Mouse (Mus musculus) brown adipose tissue, adult 24 weeks (tissue): ENCODE measurements around the gene Hspb8. TPM values are rescaled to one million over a fixed set of nuclear protein-coding genes. Genes with fewer than 3 reads are reported as not detected.
"Not testable (repeated sequence)": the region's sequence is repeated elsewhere in the genome, so short reads cannot be mapped to it uniquely, and the experiment has no call there.

Experiments used
- H3K27ac ChIP-seq: fragments of 200-500 bp; replicated peaks from 2 replicates; pipeline ENCODE4 v1.5.1; 2012; ENCODE audit warnings: low read depth, mild to moderate bottlenecking, low read length
- H3K4me1 ChIP-seq: fragments of 200-500 bp; 2 replicates; pipeline ENCODE4 v1.6.1; 2012; ENCODE audit warnings: low read length, mixed read lengths; ENCODE audit not compliant: control insufficient read depth, insufficient read depth, insufficient read length
- H3K4me3 ChIP-seq: fragments of 200-500 bp; 2 replicates; pipeline ENCODE4 v1.5.1; 2012; ENCODE audit warnings: low read depth, mild to moderate bottlenecking, low read length, moderate library complexity; ENCODE audit not compliant: insufficient read depth
- polyA plus RNA-seq: library from polyadenylated mRNA; stranded (reverse); fragments of >200 nt; gene quantifications from 2 replicates; pipeline ENCODE4 v1.2.4, GENCODE M21; 2012; ENCODE audit not compliant: missing spikeins, insufficient read depth, insufficient read length

The Hspb8 gene
- polyA plus RNA-seq, 1 experiment = 113 TPM

- Histone ChIP-seq H3K4me1 (no peaks in the 10 kb centered on the region), H3K4me3 (no peak overlapping the region), H3K27ac (no peak overlapping the region)
Measured at GRCm38 (mm10) chr5:116442697-116443458, 20.2 kb upstream of the Hspb8 start.

- no peak overlapping the region for H3K27ac ChIP-seq
- H3K4me3 ChIP-seq = no peak overlapping the region
Measured at GRCm38 (mm10) chr5:116440251-116440650, 17.6 kb upstream of the Hspb8 start.

GRCm38 (mm10) chr5:116438328-116438727 lies 15.7 kb upstream of the Hspb8 start:
- Histone ChIP-seq H3K4me3 (no peak overlapping the region), H3K4me1 (no peaks in the 10 kb centered on the region), H3K27ac (no peak overlapping the region)

More at GRCm38 (mm10) chr5:116440251-116440650, 17.6 kb upstream of the Hspb8 start:
- no peaks in the 10 kb centered on the region for H3K4me1 ChIP-seq

- H3K4me3 ChIP-seq = no peak overlapping the region
Measured at GRCm38 (mm10) chr5:116436117-116436516, 13.5 kb upstream of the Hspb8 start.

GRCm38 (mm10) chr5:116434976-116435850 lies 12.5 kb upstream of the Hspb8 start:
- no peak overlapping the region for H3K4me3 ChIP-seq
- no peak overlapping the region for H3K27ac ChIP-seq
- no peaks in the 10 kb centered on the region for H3K4me1 ChIP-seq

More at GRCm38 (mm10) chr5:116436117-116436516, 13.5 kb upstream of the Hspb8 start:
- Histone ChIP-seq H3K4me1 (no peaks in the 10 kb centered on the region), H3K27ac (no peak overlapping the region)

GRCm38 (mm10) chr5:116432871-116433270 lies 10.2 kb upstream of the Hspb8 start:
- no peak overlapping the region for H3K4me3 ChIP-seq
- no peak overlapping the region for H3K27ac ChIP-seq
- H3K4me1 ChIP-seq = no peaks in the 10 kb centered on the region

- Histone ChIP-seq H3K4me1 (no peaks in the 10 kb centered on the region), H3K27ac (no peak overlapping the region), H3K4me3 (no peak overlapping the region)
Measured at GRCm38 (mm10) chr5:116426701-116427100, 4.0 kb upstream of the Hspb8 start.

GRCm38 (mm10) chr5:116425709-116426108 lies 3.0 kb upstream of the Hspb8 start:
- not testable (repeated sequence) for H3K4me1 ChIP-seq, H3K27ac ChIP-seq, H3K4me3 ChIP-seq

- H3K4me3 ChIP-seq = no peak overlapping the region
- H3K27ac ChIP-seq = no peak overlapping the region
- H3K4me1 ChIP-seq = no peaks in the 10 kb centered on the region
Measured at GRCm38 (mm10) chr5:116425273-116425672, 2.6 kb upstream of the Hspb8 start.

- no peak overlapping the region for H3K27ac ChIP-seq
- no peak overlapping the region for H3K4me3 ChIP-seq
- no peaks in the 10 kb centered on the region for H3K4me1 ChIP-seq
Measured at GRCm38 (mm10) chr5:116423746-116424145, 1.1 kb upstream of the Hspb8 start.

- Histone ChIP-seq H3K4me3 (peak overlapping the region; percentile 80), H3K27ac (peak overlapping the region; percentile 95), H3K4me1 (0 out of 2 replicates have a peak, but pooled peaks cover 2% of the 10 kb centered on the region)
Measured at GRCm38 (mm10) chr5:116421791-116422481, 728 bp downstream of the Hspb8 start.

- peak overlapping the region; percentile 96 for H3K27ac ChIP-seq
- H3K4me1 ChIP-seq = peaks cover 4% of the 10 kb centered on the region; the same call in 1 of the 2 replicates
- peak overlapping the region; percentile 70 for H3K4me3 ChIP-seq
Measured at GRCm38 (mm10) chr5:116420759-116421225, 1.9 kb downstream of the Hspb8 start.

GRCm38 (mm10) chr5:116420213-116420612 lies 2.5 kb downstream of the Hspb8 start:
- H3K4me3 ChIP-seq = peak overlapping the region; percentile 70

GRCm38 (mm10) chr5:116419322-116420045 lies 3.2 kb downstream of the Hspb8 start:
- Histone ChIP-seq H3K27ac (peak overlapping the region; percentile 68), H3K4me3 (peak overlapping the region; percentile 70), H3K4me1 (peaks cover 7% of the 10 kb centered on the region; the same call in 1 of the 2 replicates)

More at GRCm38 (mm10) chr5:116420213-116420612, 2.5 kb downstream of the Hspb8 start:
- Histone ChIP-seq H3K4me1 (peaks cover 7% of the 10 kb centered on the region; the same call in 1 of the 2 replicates), H3K27ac (peak overlapping the region; percentile 96)
